Mouse (Mus musculus): ENCODE measurements around the gene Ptrh1.

DNA sequence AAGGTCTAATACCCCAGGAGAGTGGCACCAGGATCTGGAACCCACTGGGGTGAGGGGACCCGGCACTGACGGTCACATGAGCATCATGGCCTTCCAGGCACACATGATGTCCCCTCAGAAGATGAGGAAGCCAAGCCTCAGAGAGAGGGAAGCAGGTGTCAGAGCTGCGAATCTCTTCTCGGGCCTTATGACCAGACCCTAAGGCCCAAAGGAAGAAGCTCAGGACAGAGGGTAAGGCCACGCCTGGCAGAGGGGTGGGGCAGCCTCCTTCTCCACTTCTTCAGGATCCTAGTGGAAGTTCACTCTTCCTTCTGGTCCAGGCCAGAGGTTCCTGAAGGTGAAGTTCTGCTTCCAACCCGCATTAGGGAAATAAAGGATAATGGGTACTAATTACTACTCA is 42.9 kb upstream of the Ptrh1 start:
- TF ChIP-seq GABPA (IDR thresholded peaks at IDR 0.05; ENCODE audit: insufficient replicate concordance, low read depth, low read length) (no peak), CTCF (conservative IDR thresholded peaks at IDR 0.05 in 1 of 2, IDR thresholded peaks at IDR 0.05 in 1 of 2; ENCODE audit: low read depth in 2 of 2, low read length in 2 of 2) (no peak), SMC3 (IDR thresholded peaks at IDR 0.05; ENCODE audit: low read depth, low read length) (no peak), KAT2A (IDR thresholded peaks at IDR 0.05; ENCODE audit: insufficient replicate concordance, low read length) (no peak), POLR2A (IDR thresholded peaks at IDR 0.05; ENCODE audit: low read depth, low read length) (no peak), MAFK (IDR thresholded peaks at IDR 0.05; ENCODE audit: insufficient replicate concordance, low read length) (no peak), SIN3A (IDR thresholded peaks at IDR 0.05; ENCODE audit: low read length) (no peak), ZKSCAN1 (IDR thresholded peaks at IDR 0.05; ENCODE audit: borderline replicate concordance, low read depth, low read length) (no peak), CHD1 (IDR thresholded peaks at IDR 0.05; ENCODE audit: low read depth, low read length) (no peak), POLR2AphosphoS2 (IDR thresholded peaks at IDR 0.05; ENCODE audit: low read depth, low read length) (no peak), EP300 (IDR thresholded peaks at IDR 0.05; ENCODE audit: low read length) (no peak), E2F4 (IDR thresholded peaks at IDR 0.05; ENCODE audit: insufficient replicate concordance, low read depth, low read length) (no peak), BHLHE40 (IDR thresholded peaks at IDR 0.05; ENCODE audit: low read depth, low read length) (no peak)

Measured in CH12.LX (cell line).